Comparison of ENCODE assay signal across 9 mouse cellular contexts in genomic region chr3:98042301-98042700, GRCm38 (mm10). TPM values are rescaled to one million over a fixed set of nuclear protein-coding genes. Genes with fewer than 3 reads are reported as not detected.
A peak's percentile ranks its signal among the peaks of the same experiment; 100 is the strongest.
DNase-seq lines count a peak whose midpoint lies in the region; ATAC-seq and TF ChIP-seq lines count a peak whose summit lies in the region.
"Had no signal": no experiment of that assay in that cellular context is flagged by ENCODE, and none has a peak within 500 bp of the region (broad histone marks: within the 10 kb centered on the region; RNA-seq: fewer than 3 reads in every experiment).

No protein-coding gene starts in this region.

- H3K4me3 ChIP-seq in kidney, embryonic 15.5 days (replicated peaks) = peak overlapping the region; percentile 21
- no peak overlapping the region for H3K4me3 ChIP-seq in heart, embryonic 11.5 days (ENCODE audit: low read depth, low read length)
- H3K4me3 ChIP-seq in liver, postnatal 0 days (ENCODE audit: low read depth, low read length) = no peak overlapping the region

- H3K36me3 ChIP-seq in kidney, embryonic 15.5 days = no peaks in the 10 kb centered on the region
- no peaks in the 10 kb centered on the region for H3K36me3 ChIP-seq in heart, embryonic 11.5 days (ENCODE audit: control insufficient read depth, insufficient read depth, low read length)
- no peaks in the 10 kb centered on the region; the same call in 1 of the 2 replicates for H3K36me3 ChIP-seq in liver, postnatal 0 days (replicated peaks; ENCODE audit: insufficient read depth, low read length)

- no peak overlapping the region for H3K9ac ChIP-seq in kidney, embryonic 15.5 days
- no peak overlapping the region; the same call in 1 of the 2 replicates for H3K9ac ChIP-seq in heart, embryonic 11.5 days (ENCODE audit: low read depth, low read length)
- peak overlapping the region; percentile 30; the same call in 1 of the 2 replicates for H3K9ac ChIP-seq in liver, postnatal 0 days (replicated peaks)
- H3K9ac ChIP-seq: liver, embryonic 14.5 days had no signal

- no peak for ATAC-seq in kidney, embryonic 15.5 days (replicated peaks; ENCODE audit: low FRiP score)
- ATAC-seq in heart, embryonic 11.5 days (replicated peaks; ENCODE audit: insufficient number of reproducible peaks, low FRiP score, low TSS enrichment) = no peak
- no peak for ATAC-seq in liver, postnatal 0 days
- no peak for ATAC-seq in frontal cortex, adult (ENCODE audit: low TSS enrichment)

- H3K4me1 ChIP-seq in kidney, embryonic 15.5 days = peaks cover 95% of the 10 kb centered on the region
- peaks cover 43% of the 10 kb centered on the region for H3K4me1 ChIP-seq in heart, embryonic 11.5 days (ENCODE audit: control insufficient read depth, insufficient read depth, low read length)
- peaks cover 39% of the 10 kb centered on the region for H3K4me1 ChIP-seq in liver, postnatal 0 days (ENCODE audit: insufficient read depth)

- H3K4me2 ChIP-seq in kidney, embryonic 15.5 days = peak overlapping the region; percentile 42
- H3K4me2 ChIP-seq in heart, embryonic 11.5 days = peak overlapping the region; percentile 37
- peak overlapping the region; percentile 34 for H3K4me2 ChIP-seq in liver, postnatal 0 days (ENCODE audit: low read depth, low read length)

- H3K27me3 ChIP-seq in kidney, embryonic 15.5 days = no peaks in the 10 kb centered on the region
- H3K27me3 ChIP-seq in heart, embryonic 11.5 days (ENCODE audit: control insufficient read depth, insufficient read depth, low read length) = no peaks in the 10 kb centered on the region
- no peaks in the 10 kb centered on the region for H3K27me3 ChIP-seq in liver, postnatal 0 days (ENCODE audit: insufficient read depth, low read length)

- WGBS in kidney, embryonic 15.5 days = 38% methylated on average over 6 of the region's 6 CpGs
- WGBS in heart, embryonic 11.5 days (ENCODE audit: insufficient replicate concordance) = 71% methylated on average over 6 of the region's 6 CpGs
- 67% methylated on average over 6 of the region's 6 CpGs for WGBS in liver, postnatal 0 days (ENCODE audit: insufficient replicate concordance)

- H3K27ac ChIP-seq in kidney, embryonic 15.5 days = peak overlapping the region; percentile 89
- H3K27ac ChIP-seq in heart, embryonic 11.5 days (ENCODE audit: low read depth, low read length) = peak overlapping the region; percentile 69; the same call in 1 of the 2 replicates
- H3K27ac ChIP-seq in liver, postnatal 0 days (ENCODE audit: low read depth) = peak overlapping the region; percentile 81
- H3K27ac ChIP-seq: liver, embryonic 14.5 days had no signal

- no peak for TF ChIP-seq CTCF in liver, postnatal 0 days (IDR thresholded peaks at IDR 0.05; ENCODE audit: low read depth)

- no peak for TF ChIP-seq EP300 in liver, postnatal 0 days (IDR thresholded peaks at IDR 0.05; ENCODE audit: low read depth)

- H3K9me3 ChIP-seq in kidney, embryonic 15.5 days (replicated peaks) = no peaks in the 10 kb centered on the region
- H3K9me3 ChIP-seq in heart, embryonic 11.5 days (replicated peaks; ENCODE audit: control insufficient read depth, low read length) = no peaks in the 10 kb centered on the region
- H3K9me3 ChIP-seq in liver, postnatal 0 days (ENCODE audit: low read length) = no peaks in the 10 kb centered on the region

- no peak for DNase-seq in kidney, postnatal 25 days
- peak; percentile 71 for DNase-seq in adrenal gland, postnatal 10 days
- DNase-seq in liver, postnatal 0 days = no peak
- no peak for DNase-seq in urinary bladder, adult 18-20 months (ENCODE audit: low spot score in 2 of 2)
- DNase-seq in urinary bladder, adult 2 months (ENCODE audit: low spot score) = no peak

RNA-seq across cellular contexts. Expression of gene Notch2, which starts 29.0 kb away (rescaled TPM):
- polyA plus RNA-seq in kidney, embryonic 15.5 days (2015; fragmentation: Nextera tagmentation; extraction: Ambion mirVana) = 33.1 and 33.8 TPM in 2 replicates
- 10 to 100 TPM; 37.0 to 48.5 TPM for total RNA-seq in adrenal gland, postnatal 10 days (2021)
- 12.5 and 13.4 TPM in 2 replicates for polyA plus RNA-seq in heart, embryonic 11.5 days (2014; fragmentation: Nextera tagmentation; extraction: Ambion mirVana)
- 5.1 and 6.2 TPM in 2 replicates for polyA plus RNA-seq in liver, postnatal 0 days (2015; fragmentation: Nextera tagmentation; extraction: Ambion mirVana)
- polyA plus RNA-seq in urinary bladder, adult 2 months (2012; rRNA removed) = 23.1 and 31.2 TPM in 2 replicates
